Mouse (Mus musculus) kidney, postnatal 14 days (tissue): Measurements from ENCODE around the gene Nup62.

ENCODE experiments used
- DNase-seq: peaks from one replicate; pipeline ENCODE4 v3.0.0; 2022; ENCODE audit warnings: mixed read lengths

The Nup62 gene

DNA sequence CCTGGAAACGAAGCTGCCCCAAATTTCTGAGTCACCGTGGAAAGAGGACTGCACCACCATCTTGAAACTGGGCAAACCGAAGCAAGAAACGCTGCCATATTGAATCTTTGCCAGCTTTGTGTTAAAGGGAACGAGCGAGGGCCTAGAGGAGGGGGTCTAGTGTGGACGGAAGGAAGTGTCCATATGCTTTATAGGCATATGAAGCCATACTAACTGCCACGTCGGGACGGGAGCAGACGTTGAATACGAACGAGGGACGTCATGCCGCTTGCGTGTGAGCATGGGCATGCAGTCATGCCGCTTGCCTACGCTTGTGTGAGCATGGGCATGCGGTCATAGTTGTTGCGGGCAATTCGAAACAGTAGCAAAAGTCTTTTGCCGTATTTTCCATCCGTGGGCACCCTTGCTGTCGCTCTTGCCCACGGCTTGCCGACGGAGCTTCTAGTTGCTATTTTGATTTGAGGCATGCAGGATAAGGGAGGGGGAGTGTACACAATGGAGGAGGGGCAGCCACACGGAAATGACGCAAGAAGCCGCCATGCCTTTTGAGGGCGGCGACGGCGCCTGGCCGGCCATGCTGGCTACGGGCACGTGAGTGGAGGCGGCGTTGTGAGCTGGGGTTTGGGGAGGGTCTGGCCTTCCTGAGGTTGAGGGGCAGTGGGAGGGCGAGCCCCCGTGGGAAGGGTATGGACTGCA is 33.7 kb downstream of the Nup62 start:
- peak; percentile 95 for DNase-seq

DNA sequence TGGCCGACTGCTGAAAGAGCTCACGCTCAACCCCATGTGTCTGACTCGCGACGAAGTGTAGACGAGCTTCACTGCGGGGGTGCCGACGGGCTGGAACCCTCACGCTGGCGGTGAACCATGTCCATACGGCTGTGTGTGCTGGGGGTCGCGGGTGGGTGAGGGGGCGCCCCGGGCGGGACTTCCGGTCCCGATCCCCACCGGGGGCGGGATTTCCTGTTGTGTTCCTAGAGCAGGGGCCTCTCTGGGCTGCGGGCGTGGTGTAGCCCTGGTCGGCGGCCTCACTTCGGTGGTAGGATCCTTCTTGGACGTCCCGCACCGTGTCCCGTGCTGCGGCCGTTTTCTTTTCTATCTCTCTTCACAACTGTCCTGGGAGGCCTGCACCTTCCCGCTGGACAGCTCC is 34.3 kb downstream of the Nup62 start:
- peak; percentile 89 for DNase-seq

DNA sequence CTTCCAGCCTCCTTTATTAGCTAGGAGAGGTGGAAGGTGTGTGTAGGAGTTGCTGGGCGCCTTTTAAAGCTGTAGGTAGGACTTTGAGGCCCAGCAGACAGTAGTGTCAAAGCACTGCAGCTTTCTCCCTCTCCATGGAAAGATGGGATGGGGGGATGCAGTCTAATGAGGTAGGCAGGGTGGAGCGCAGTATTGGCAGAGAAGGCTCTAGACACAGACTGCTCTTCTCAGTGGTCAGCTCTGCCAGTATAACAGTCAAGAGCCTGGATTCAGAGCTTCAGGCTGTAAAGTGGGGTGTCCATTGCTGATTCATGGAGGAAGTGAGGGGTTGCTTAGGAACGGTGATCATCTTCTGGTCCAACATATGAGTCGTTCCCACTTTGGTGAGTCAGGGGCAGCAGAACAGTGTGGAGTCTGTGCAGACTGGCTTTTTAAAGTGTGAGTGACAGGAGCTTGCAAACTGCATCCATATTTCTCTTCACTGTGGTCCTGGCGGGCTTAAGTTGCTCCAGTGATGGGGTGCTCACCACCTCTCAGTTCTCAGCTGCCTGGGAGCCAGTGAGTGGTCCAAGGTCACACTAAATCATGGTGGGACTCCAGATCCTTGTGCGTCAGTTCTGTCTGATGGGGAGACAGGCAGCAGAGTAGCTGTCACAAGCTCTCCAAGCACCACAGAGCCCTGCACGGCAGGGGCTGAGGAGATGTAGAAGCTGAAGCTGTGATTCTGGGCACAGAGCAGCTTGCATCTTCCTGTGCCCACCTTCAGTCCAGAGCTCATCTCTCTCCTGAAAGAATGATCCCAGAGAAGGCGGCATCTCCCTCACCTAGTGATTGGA is 35.1 kb downstream of the Nup62 start:
- no peak for DNase-seq

DNA sequence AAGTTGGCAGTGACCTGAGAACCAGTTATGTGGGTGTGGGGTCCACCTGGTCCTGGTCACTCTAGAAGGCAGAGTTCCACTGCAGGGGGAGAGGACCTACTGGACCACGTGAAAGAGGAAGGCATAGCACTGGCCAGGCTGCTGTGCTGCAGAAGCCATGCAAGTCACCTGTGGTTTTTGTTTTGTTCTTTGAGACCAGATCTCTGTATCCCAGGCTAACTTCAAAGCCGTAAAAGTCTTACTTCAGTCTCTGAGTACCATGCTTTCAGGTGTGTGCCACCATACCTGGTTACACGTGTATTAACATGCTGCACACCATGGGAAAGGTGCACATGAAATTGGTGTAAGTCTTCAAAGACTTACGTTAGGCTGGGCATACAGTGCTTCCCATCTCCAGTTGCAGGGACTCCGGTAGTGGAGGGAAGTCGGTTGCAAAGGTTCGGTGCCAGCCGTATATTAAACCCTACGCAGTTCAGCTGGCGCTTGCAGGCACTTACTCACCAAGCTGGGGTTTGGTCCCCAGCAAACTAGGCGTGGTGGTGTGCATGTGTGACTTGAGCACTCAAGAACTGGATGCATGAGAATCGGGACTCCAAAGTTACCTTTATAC is 35.8 kb downstream of the Nup62 start:
- DNase-seq: no peak

DNA sequence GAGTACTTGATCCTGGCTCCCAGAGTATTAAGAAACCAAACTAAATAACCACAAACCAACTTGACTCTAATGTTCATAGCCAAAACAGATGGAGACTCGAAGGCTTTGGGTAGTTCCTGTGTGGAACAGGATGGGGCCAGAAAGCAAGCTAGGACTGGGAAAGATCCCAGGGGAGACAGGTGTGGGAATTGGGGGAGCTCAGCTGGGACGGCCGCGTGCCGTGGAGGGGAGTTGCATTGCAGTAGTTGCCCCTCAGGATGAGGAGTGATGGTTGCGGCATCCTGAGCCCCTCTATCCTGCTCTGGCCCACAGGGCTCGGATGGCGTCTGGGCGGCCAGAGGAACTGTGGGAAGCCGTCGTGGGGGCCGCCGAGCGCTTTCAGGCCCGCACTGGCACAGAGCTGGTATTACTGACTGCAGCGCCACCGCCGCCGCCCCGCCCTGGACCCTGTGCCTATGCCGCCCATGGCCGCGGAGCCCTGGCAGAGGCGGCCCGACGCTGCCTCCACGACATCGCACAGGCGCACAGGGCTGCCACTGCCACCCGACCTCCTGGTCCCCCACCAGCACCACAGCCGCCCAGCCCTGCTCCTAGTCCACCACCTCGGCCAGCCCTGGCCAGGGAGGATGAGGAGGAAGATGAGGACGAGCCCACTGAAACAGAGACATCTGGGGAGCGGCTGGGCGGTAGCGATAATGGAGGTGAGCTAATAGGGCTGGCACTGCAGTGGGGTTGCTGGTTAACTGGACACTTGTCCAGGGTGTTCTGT is 36.6 kb downstream of the Nup62 start:
- DNase-seq: no peak

DNA sequence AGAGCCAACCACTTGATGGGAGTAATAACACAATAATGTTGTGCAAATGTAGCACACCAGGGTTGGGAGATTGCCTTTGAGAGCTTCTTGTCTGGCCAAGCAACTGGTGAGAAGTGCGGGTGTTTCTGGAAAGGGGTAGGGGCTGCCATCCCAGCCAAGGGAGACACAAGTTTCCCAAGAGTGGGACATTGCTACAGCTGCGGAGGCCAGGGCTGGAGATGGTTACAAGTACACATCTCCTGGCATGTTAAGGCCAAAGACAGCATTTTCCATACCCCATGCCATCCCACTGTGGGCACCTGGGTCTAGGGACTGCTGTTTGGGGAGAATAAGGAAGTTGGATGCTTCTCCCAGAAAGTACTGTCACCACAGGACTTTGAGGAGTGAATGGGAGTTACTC is 37.2 kb downstream of the Nup62 start:
- no peak for DNase-seq

DNA sequence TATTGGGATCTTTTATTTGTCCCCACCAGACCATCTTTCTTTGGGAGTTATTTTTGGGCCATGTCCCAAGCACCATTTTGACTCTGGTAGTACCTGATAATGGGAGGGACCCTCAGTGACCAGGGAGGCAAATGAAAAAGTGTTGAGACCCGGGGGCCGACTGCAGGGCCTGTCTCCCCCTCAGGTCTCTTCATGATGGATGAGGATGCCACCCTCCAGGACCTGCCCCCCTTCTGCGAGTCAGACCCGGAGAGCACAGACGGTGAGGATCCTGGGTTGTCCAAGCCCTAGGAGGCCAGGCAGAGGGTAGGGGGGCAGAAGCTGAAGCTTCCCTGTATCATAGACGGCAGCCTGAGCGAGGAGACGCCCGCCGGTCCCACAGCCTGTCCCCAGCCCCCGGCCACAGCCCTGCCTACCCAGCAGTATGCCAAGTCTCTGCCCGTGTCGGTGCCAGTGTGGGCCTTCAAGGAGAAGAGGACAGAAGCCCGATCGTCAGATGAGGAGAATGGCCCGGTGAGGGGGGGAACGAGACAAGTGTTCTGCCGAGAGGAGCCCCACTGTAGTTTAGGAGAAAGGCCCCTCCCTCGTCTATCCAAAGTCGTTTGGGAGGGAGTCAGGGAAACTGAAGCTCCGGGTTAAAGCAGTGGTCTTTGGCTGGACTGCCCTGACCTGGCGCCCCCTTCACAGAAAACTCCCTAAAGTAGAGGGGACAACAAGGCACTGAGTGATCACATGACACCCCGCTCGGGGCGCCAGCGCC is 37.9 kb downstream of the Nup62 start:
- DNase-seq: no peak

DNA sequence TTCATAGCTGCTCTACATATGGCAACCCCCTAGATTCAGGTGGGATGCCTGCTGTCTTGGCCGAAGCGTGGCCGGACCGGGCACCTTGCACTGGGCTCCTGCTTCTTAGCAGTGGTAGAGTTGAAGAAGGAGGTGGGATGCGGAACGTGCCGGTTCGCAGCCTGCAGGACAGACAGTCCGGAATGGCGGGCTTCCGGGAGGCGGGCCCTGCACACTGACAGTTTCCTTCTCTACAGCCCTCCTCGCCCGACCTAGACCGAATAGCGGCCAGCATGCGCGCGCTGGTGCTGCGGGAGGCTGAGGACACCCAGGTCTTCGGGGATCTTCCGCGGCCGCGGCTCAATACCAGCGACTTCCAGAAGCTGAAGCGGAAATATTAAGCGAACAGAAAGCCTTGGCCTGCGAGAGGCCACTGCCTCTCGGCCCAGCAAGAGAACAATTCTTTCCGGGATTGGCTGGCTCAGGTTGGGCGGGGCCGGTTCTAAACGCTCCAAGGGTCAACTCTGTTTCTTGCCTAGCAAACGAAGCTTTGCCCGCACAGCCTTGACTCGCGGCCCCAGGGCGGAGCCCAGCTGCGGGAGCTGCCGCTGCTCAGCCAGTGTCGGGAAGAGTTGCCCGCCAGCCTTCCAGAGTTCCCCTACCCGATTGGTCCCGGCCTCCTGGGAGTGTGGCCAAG is 38.6 kb downstream of the Nup62 start:
- DNase-seq: peak; percentile 95

DNA sequence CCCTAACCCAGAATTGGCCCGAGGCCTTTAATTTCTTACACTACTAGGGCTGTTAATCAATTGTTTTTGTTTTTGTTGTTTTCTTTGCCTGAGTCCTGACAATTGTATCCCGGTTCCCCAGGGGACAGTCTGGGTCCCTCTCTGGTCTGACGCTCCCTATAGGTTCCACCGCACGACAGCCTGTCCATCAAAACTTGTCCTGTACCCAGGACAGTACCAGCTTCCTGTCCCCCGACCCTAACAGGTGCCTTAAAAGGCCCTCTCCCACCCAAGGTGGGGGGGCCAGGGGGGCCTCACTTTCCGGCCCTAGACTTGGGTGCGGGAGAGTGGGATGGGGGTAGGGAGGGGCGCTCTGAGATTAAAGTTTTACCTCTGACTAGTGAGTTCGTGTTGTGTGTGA is 39.1 kb downstream of the Nup62 start:
- DNase-seq: no peak

DNA sequence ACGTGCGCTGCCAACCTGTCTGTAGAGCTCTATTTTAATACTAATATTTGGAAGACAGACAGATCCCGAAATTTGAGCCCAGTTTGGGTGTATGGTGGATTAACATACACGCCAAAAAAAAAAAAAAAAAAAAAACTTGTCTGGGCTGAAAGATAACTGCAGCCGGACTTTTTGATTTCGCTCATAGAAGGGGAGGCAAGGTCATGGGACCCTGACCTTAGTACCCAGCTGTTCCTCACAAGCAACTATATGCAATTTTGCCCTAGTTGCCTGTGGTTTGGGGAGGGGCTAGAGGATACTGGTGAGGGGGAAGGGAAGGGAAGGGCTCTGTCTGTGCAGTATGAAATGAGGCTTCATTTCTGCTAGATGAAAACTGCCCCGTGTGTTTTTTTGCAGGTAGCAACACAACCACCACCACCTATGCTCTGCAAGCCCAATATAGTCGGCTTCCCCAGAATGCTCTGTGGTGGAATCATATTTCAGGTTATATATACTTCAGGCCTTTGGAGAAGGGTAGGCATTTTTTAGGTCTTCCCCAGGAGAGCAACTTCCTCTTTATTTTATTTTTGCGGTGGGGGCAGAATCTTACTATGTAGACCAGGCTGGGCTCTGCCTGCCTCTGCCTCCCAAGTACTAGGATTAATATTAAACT is 40.5 kb downstream of the Nup62 start:
- DNase-seq: no peak

DNA sequence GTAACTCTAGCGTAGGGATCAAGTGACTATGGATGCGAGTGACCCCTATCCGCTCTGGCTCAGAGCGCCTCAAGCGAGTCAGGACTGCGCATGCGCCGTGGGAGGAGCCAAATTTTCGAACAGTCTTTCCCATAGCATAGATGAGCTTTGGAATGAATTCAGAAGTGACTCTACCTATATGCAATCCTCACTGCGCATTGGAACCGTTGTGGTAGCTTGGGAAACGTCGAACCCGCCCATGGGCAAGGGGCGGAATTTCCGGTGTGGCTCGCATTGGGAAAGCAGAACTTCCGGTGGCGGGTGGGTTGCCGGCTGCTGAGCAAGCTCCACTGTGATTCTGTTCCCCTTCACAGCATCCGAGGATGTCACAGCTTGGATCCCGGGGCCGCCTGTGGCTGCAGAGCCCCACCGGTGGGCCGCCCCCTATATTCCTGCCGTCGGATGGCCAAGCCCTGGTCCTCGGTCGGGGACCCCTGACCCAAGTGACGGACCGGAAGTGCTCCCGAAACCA is 41.2 kb downstream of the Nup62 start, which contains the start of gene Pnkp:
Gene Pnkp, plus strand, starts transcription at position 98 of the 511 bp plus-strand sequence.
- DNase-seq: peak; percentile 88

DNA sequence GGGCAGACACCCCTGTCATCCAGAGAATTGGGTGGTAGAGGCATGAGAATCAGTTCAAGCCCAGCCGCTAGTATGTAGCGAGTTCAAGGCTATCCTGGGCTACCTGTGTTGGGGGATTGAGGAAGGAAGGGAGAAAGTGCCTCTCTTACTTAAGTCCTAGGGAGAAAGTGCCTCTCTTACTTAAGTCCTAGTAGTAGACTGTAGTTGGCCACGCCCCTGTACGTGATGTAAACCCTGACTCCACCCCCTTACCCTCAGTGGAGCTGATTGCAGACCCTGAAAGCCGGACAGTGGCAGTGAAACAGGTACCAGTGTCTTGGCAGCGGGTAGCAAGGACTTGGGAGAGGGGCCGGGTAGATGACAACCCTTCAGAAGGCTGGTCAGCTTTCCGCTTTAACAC is 42.0 kb downstream of the Nup62 start:
- DNase-seq: no peak

DNA sequence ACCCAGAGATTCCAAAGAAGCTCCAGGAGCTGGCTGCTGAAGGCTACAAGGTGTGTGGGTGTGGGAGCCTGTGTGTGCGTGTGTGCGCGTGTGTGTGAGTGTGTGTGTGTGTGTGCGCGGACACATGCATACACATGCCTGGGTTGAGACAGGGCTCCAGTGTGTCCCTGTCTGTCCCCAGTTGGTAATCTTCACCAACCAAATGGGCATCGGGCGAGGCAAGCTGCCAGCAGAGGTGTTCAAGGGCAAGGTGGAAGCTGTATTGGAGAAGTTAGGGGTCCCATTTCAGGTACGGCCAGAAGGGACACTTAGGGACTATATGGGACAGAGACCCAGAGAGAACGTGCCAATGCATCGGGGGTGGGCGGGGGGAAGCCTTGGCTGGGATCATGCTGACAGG is 44.0 kb downstream of the Nup62 start:
- no peak for DNase-seq

DNA sequence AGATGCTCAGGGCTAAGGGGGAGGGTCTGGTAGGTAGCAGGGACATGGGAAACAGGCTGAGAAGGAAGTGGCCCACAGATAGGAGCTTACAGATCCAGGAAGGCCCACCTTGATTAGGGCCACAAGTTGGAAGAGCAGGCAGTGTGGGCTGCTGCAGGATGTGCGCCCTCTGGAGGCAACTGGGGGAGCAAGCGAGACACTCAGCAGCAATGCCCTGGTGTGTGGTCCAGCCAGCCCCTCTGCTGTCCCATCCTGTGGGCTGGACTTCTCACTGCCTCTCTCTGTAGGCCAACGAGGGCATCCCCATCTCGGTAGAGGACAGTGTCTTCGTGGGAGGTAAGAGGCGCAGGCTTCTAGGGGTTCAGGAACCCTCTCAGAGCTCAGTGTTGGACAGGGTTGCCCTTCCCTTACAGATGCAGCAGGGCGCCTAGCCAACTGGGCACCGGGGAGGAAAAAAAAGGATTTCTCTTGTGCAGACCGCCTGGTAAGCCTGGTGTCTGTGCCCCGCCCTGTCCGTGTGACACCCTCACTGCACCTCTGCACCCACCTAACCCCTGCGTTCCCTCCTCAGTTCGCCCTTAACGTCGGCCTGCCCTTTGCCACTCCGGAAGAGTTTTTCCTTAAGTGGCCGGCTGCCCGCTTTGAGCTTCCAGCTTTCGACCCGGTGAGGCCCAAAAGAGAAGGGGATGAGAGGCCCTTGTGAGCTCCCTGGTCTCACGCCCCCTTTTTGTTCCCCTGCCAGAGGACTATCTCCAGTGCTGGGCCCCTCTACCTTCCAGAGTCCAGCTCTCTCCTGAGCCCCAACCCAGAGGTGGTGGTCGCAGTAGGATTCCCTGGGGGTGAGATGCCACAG is 44.9 kb downstream of the Nup62 start:
- DNase-seq: peak; percentile 75

DNA sequence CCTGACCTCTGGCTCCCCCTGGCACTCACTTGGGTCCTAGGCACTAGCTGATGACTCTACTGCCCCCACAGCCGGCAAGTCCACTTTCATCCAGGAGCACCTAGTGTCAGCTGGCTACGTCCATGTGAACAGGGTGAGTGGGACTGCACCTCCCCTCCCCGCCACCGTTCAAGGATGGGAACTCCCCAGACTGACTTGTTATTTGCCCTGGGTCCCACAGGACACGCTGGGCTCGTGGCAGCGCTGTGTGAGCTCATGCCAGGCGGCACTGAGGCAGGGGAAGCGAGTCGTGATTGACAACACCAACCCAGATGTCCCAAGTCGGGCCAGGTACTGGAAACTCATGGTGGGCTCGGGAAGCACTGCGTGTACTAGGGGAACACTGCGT is 45.5 kb downstream of the Nup62 start:
- DNase-seq: no peak

DNA sequence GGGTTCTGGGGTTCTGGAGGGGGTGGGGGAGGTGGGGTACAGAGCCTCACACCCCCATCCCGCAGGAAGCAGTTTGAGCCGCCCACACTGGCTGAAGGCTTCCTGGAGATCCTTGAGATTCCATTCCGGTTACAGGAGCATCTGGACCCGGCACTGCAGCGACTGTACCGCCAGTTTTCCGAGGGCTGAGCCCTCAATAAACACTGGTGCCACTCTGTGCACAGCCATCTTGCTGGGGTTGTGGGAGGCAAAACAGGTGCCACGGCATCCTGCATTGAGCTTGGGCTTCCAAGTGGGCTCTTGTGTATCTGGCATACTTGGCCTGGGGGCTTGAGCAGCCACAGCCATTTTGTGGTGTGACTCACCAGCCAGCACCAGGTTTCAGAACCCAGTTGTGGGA is 46.5 kb downstream of the Nup62 start:
- no peak for DNase-seq

DNA sequence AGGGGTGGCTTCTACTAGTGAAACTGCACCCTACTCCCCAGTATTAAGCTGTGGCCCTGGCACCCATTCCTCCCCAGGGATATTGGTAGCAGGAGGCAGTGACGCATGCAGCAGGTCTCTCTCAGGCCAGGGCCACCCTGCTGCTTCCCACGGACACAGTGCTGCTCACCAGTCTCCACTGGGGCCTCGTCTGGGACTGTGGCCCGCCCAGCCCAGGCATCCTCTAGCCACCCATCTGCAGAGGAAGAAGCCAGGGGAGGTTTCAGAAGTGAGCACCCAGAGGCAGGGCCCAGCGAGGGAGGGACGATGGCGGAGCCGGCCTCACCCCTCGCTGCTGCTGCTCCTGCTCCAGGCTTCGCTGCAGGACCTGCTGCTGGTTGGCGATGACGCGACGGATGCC is 47.3 kb downstream of the Nup62 start:
- DNase-seq: no peak

DNA sequence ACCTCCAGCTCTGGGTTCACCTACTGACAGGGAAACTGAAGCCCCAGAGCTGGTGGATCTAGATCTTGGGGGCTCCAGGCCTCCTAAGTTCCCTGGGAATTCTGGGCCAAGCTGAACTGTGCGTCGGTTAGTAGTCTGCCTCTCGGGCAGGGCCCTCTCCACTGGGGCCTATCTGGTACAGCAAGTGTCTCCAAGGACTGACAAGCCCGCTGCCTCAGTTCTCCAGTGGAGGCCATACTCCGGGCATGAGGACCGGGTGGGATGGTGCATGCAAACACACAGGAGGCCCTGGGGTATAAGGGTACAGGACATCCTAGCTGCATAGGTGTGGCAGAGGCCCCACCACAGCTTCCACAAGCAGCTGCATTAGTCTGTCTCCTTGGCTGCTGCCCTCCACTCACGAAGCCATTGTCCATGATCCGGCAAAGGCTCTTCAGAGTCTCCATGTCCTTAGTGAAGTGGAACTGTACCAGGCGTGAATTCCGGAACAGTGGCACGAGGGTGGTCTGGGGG is 48.1 kb downstream of the Nup62 start:
- no peak for DNase-seq

DNA sequence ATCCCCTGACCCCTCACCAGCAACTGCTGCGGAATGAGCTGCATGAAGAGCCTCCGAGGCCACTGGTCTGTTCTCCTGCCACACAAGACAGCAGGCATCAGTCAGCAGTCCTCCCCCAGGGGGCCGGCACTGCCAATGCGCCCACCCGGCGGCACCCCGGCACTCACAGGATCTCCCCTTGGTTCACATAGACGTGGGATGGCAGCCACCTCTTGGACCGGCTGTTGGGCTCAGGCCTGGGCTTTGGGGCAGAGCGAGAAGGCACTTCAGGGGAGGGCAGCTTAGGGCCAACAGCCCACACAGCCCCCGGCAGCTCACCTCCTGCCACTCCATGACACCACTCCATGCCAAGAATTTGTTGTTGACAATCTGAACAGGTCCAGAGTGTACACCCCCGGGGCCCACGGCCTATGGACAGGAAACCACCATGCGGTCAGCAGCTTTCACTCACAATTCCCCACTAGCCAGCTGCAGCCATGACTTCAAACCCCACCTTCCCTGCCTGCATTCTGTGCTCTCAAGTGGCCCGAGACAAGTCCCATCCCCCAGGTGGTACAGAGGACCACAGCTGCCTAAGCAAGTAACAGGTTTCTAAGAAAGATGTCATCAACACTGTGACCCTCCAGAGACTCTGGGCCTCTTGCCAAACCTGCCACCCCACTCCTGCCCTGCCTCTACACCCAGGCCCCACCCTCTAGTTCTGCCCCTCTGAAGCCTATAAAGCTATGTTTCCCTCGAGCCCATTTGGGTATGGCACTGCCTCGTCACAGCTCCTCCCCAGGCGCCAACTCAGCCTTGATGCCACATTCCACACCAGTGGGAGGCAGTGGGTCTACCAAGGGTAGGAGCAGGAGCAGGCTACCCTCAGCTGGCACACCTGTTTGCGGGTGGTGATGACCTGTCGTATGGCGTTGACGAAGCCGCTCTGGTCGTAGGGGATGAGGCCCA is 49.0 kb downstream of the Nup62 start:
- DNase-seq: no peak
